Mouse (Mus musculus) small intestine, adult 2 months (tissue): ENCODE data around the gene Zfp683.

ENCODE experiments used
- CTCF ChIP-seq: fragments of 200-500 bp; IDR thresholded peaks from 2 replicates; pipeline ENCODE4 v1.5.1; 2012; ENCODE audit warnings: low read depth, mild to moderate bottlenecking, control low read depth, inconsistent platforms, low read length, moderate library complexity, mixed read lengths; ENCODE audit not compliant: insufficient replicate concordance, insufficient read length; ENCODE audit errors: extremely low read depth
- POLR2A ChIP-seq: fragments of 200-500 bp; IDR thresholded peaks from 2 replicates; pipeline ENCODE4 v1.6.1; 2012; ENCODE audit warnings: low read depth, mild to moderate bottlenecking, control low read depth, inconsistent platforms, low read length, moderate library complexity

- TF ChIP-seq CTCF = peak; percentile 83; the same call in 1 of the 2 replicates
- no peak for TF ChIP-seq POLR2A
Observed at GRCm38 (mm10) chr4:134087412-134087811, 33.8 kb downstream of the Zfp683 start.
